Mouse (Mus musculus): Measurements from ENCODE around the gene Kat8. TPM values are rescaled to one million over a fixed set of nuclear protein-coding genes. Genes with fewer than 3 reads are reported as not detected.

The Kat8 gene
- total RNA-seq, 2 experiments from 2014 or later: 31.7 to 34.3 TPM

DNA sequence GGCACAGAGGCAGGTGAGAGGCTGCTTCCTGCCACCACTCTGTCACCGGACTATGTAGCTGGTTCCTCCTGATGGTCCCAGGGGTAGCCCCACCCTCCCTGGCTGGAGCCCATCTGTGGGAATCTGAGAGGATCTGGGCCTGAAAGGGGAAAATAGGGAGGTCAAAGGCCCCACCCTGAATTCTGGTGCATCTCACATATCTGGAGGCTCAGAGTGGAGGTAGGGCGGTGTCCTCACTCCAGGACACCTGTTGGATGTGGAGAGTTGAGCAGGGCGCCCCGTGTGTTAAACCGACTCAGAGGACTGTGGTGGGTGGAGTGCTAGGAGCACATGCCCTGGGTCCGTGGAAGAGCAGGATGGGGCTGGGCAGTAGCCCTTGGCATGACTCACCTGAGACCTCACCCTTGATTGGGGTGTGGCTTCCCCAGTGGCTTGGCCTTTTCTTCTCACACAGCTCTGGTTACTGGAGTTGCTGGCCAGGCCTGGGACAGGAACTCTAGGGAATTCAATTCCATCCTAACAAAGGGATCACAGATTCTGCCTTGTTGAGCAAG is 34.2 kb downstream of the Kat8 start, which contains the start of gene Prss36:
Gene Prss36, minus strand, starts transcription at position 256 of the 554 bp plus-strand sequence.
- DNase-seq (ENCODE audit: low spot score in 2 of 2): no peak
- Histone ChIP-seq H3K4me3 (no peak within 1 kb of the TSS), H3K27ac (no peak within 1 kb of the TSS)
- TF ChIP-seq CTCF (conservative IDR thresholded peaks at IDR 0.05): no peak

DNA sequence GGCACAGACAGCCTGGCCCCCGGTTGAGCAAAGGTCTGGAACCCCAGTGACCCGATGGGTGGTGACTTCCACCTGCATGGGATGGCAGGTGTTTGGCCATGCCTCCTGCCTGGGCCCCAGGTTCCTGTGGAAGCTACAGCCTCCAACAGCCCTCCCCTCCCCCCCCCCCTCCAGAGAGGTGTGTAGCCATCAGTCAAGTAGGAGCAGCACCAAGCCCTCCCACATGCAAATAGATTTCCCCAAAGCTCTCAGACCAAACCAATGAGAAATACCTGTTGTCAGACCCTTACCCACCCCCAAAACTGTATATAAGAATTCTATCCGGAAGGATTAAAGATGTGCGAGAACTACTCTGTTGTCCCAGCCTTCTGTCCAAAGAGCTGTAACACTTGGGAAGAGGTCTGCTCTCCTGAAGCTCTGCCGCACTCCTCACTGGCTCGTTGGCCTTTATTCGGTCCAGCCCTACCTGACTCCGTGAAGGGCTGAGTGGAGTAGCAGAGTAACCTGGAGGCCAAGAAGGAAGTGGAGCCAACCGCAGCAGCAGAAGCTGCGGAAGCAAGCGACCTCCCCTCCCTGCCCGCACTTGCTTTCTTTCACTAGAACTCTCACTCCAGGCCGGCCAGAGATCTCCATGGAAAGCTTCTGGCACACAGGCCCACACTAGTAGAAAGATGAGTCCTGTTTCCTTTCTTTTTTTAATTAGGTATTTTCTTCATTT is 40.7 kb downstream of the Kat8 start:
- no peak overlapping the region for H3K27ac ChIP-seq
- H3K4me3 ChIP-seq: no peak overlapping the region
- TF ChIP-seq CTCF (conservative IDR thresholded peaks at IDR 0.05): no peak
- DNase-seq (ENCODE audit: low spot score in 2 of 2): no peak

DNA sequence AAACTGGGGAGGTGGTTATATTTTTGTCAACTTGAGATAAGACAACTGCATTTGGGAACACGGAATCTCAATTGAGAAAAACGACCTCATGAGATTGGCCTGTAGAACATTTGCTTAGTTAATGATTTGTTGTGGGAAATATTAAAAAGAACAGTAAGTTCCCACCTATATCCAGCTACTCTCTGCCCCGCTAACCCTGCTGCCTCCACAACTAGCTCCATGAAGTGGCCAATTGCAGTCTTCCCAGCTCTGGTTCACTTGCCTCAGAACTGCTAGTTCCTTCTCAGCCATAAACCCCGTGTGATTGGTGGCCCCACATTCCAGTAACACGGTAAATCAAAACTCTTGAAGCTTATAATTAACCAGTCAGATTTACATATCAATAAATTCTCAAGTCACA is 47.0 kb downstream of the Kat8 start:
- no peak overlapping the region for H3K27ac ChIP-seq
- no peak for TF ChIP-seq CTCF (conservative IDR thresholded peaks at IDR 0.05)
- no peak for DNase-seq (ENCODE audit: low spot score in 2 of 2)
- no peak overlapping the region for H3K4me3 ChIP-seq

DNA sequence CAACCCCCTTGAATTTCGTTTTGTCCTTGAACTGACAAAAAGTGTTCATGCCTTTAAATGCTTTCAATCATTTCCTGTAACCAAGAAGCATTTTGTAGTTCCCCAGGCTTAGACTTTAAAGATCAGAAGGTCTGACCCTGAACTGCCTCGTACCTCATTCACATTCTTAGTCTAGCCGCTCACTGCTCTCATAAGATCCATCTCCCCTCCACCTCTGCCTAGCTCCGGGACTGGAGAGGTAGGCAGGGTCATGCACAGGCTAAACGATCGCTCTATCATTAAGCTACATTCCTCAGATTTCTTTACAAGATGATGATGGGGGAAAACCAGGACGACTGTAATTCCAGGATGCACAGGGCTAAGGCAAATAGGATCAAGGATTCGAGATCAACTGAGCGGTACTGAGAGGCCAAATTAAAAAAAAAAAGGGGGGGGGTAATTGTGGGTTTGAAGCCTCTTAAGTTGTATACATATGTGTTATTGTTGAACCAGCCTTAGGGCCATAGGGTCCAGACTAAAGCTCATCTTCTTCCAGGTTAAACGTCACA is 54.1 kb downstream of the Kat8 start:
- TF ChIP-seq CTCF (conservative IDR thresholded peaks at IDR 0.05): no peak
- H3K4me3 ChIP-seq: peak overlapping the region; percentile 78
- H3K27ac ChIP-seq: peak overlapping the region; percentile 100
- DNase-seq (ENCODE audit: low spot score in 2 of 2): no peak

DNA sequence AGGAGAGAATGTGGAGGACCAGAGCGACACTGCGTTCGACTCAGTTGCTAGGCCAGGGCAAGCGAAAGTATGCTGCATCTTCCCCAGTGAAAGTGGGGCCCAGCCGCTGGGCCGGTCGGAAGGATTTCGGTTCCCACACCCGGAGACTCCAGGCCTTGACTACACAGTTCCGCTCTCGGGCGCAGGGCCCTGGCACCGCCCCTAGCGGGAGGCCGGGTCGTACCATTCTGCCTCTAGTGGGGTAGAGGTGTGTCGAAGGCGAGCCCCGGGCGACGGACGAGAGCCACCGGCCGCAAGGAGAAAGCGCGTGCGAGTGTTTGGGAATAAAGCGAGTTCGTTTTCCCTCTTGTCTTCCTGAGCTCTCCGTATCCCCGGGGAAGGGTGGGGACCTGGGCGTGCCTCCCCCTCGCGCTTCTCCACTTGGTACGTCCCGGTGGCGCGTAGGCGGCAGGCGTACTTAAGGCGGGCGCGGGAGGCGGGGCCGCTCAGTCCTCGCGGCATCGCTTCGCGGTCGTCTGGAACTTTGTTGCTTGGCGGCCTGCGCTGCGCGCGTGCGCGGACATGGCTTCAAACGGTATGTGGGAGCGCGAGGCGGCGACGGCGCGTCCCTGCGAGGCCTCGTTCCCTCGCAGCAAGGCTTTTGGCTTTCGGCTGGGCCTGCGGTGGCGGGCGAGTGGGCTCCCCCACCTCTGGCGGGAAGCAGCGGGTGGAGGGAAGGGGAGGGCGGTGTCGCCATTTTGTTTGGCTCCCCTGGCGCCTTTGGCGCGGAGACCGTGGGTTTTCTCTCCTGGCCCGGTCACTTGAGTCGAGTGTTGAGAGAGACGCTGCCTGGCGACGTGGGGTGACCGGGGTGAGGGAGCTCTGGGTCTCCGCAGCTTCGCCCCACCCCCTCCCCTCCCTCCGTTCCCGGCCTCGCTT is 54.9 kb downstream of the Kat8 start, which contains the start of gene Fus:
Gene Fus, plus strand, starts transcription at position 454 of the 918 bp plus-strand sequence.
- Histone ChIP-seq H3K27ac (peak within 1 kb of the TSS; percentile 100), H3K4me3 (peak within 1 kb of the TSS; percentile 78)
- DNase-seq (ENCODE audit: low spot score in 2 of 2): peak; percentile 91 to 95
- peak; percentile 42 for TF ChIP-seq CTCF (conservative IDR thresholded peaks at IDR 0.05)

DNA sequence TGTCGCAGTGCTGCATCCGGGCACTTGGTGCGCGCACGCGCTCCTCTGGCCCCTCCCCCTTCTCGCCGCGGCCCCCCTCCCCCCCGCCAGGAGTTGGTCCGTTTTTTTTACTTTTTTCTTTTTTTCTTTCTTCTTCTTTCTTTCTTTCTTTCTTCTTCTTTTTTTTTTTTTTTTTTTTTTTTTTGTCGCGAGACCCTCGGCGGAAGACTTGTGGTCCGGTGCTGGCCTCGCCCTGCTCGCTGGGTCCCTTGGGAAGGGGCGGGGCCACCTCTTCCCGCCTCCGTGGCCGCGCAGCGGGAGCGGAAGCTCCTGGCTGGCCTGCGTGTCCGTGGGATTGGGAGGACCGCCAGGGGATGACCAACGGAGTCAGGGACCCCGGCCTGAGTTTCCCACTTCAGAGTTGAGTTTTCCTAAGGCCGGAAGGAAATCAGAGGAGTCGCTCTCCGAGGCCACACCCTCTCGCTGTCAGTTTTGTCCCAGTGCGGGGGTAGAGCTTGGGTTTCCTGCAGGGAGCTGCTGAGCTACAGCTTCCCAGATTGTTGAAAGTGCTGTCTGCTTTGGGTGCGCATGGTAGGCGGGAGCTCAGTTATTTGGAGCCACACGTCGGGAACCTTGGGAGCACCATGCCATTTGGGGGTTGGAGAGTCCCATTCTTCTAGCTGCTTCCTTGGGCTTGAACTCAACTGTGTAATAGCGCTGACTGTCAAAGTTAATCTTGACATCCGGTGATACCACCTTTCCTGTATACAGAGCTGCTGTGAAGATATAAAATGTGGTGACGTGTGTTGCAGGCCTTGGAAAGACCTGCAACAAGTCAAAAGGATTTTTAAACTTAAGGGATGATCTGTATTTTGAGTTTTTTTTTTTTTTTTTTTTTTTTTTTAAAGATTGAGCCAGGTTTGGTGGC is 55.9 kb downstream of the Kat8 start:
- peak overlapping the region; percentile 78 for H3K4me3 ChIP-seq
- no peak for TF ChIP-seq CTCF (conservative IDR thresholded peaks at IDR 0.05)
- peak; percentile 69 to 70 for DNase-seq (ENCODE audit: low spot score in 2 of 2)
- H3K27ac ChIP-seq: peak overlapping the region; percentile 100

DNA sequence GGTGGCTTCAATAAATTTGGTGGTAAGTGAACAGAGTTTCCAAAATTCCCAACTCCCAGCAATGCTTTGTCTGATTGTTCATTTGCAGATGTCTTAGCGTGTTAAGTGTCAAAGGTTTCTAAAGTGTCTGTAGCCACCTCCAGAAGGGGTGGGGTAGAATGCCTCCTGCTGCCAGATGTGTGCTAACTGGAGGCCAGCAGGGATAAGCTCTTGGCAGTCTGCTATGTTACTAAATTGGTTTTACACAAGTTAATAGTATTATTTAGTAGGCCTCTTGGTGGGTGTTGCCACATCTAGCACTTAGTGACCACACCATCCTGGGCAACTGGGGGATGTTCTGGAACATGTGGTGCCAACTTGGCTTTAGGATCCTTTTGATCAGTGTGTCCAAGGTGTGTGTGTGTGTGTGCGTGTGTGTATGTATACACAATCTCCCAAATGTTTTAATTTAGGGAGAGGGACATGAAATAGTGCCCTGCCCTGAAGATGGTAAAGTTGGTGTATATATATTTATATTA is 62.2 kb downstream of the Kat8 start:
- no peak overlapping the region for H3K4me3 ChIP-seq
- DNase-seq (ENCODE audit: low spot score in 2 of 2): no peak
- no peak for TF ChIP-seq CTCF (conservative IDR thresholded peaks at IDR 0.05)
- H3K27ac ChIP-seq: no peak overlapping the region

Other genes starting within 250 kb of the Kat8 start
- 10 to 100 TPM; 20.1 to 26.6 TPM for gene Bcl7c, start 203.6 kb upstream of the Kat8 start, total RNA-seq (2021)
- 1 to 10 TPM; 1.9 to 3.1 TPM for gene Ctf1, start 199.8 kb upstream of the Kat8 start, total RNA-seq (2021)
- gene Ctf2, start 180.3 kb upstream of the Kat8 start, total RNA-seq (2021): not detected
- gene Fbxl19, start 168.0 kb upstream of the Kat8 start, total RNA-seq (2021): 10 to 100 TPM; 53.8 to 59.7 TPM
- gene Orai3, start 142.7 kb upstream of the Kat8 start, total RNA-seq (2021): 10 to 100 TPM; 30.1 to 31.5 TPM
- 10 to 100 TPM; 44.5 to 49.4 TPM for gene Setd1a, start 135.8 kb upstream of the Kat8 start, total RNA-seq (2021)
- 1 to 10 TPM; 1.4 to 3.3 TPM for gene Gm49388, start 126.9 kb upstream of the Kat8 start, total RNA-seq (2021)
- 1 to 10 TPM; 7.0 to 8.8 TPM for gene Hsd3b7, start 111.9 kb upstream of the Kat8 start, total RNA-seq (2021)
- 10 to 100 TPM; 60.2 to 64.6 TPM for gene Stx4a, start 88.2 kb upstream of the Kat8 start, total RNA-seq (2021)
- gene Stx1b, start 88.0 kb upstream of the Kat8 start, total RNA-seq (2021): 100 to 1,000 TPM; 336 to 351 TPM
- 10 to 100 TPM; 33.3 to 35.8 TPM for gene Zfp646, start 36.3 kb upstream of the Kat8 start, total RNA-seq (2021)
- gene Zfp668, start 35.7 kb upstream of the Kat8 start, total RNA-seq (2021): 10 to 100 TPM; 24.3 to 25.7 TPM
- gene Prss53, start 21.5 kb upstream of the Kat8 start, total RNA-seq (2021): 1 to 10 TPM; 2.8 to 3.1 TPM
- not detected for gene Gm21974, start 17.1 kb upstream of the Kat8 start, total RNA-seq (2021)
- 10 to 100 TPM; 26.3 to 26.6 TPM for gene Vkorc1, start 16.9 kb upstream of the Kat8 start, total RNA-seq (2021)
- gene Bckdk, start 8.4 kb upstream of the Kat8 start, total RNA-seq (2021): 10 to 100 TPM; 36.9 to 41.7 TPM
- under 1 TPM; 0.20 to 0.66 TPM for gene Prss8, start 17.6 kb downstream of the Kat8 start, total RNA-seq (2021)
- 10 to 100 TPM in 1 of 2 experiments, 1 to 10 TPM in 1; 9.7 to 10.6 TPM for gene Prss36, start 34.2 kb downstream of the Kat8 start, total RNA-seq (2021)
- gene Fus, start 54.9 kb downstream of the Kat8 start, total RNA-seq (2021): 100 to 1,000 TPM; 345 to 392 TPM
- 1 to 10 TPM; 1.9 to 3.0 TPM for gene Pycard, start 81.4 kb downstream of the Kat8 start, total RNA-seq (2021)
- 1 to 10 TPM in 1 of 2 experiments, under 1 TPM in 1; 0.77 to 1.0 TPM for gene Trim72, start 91.4 kb downstream of the Kat8 start, total RNA-seq (2021)
- 10 to 100 TPM; 10.1 to 10.6 TPM for gene Itgam, start 150.1 kb downstream of the Kat8 start, total RNA-seq (2021)
- not detected for gene Gm49368, start 150.2 kb downstream of the Kat8 start, total RNA-seq (2021)
- gene Itgax, start 217.0 kb downstream of the Kat8 start, total RNA-seq (2021): under 1 TPM in 1 of 2 experiments, not detected in 1; 0.10 TPM
- gene Itgad, start 241.9 kb downstream of the Kat8 start, total RNA-seq (2021): under 1 TPM; 0.29 to 0.46 TPM

Data from layer of hippocampus, adult 2 months (tissue).